Mouse (Mus musculus): ENCODE results near the gene Fam204a. TPM values are rescaled to one million over a fixed set of nuclear protein-coding genes. Genes with fewer than 3 reads are reported as not detected.

The Fam204a gene
- polyA plus RNA-seq, 1 experiment from 2014 or later = 49.3 TPM

- DNase-seq (ENCODE audit: low spot score) = no peak
- WGBS = 77% methylated on average over 3 of the region's 3 CpGs
- H3K9me3 ChIP-seq = no peaks in the 10 kb centered on the region
- no peaks in the 10 kb centered on the region for H3K36me3 ChIP-seq
- peaks cover 66% of the 10 kb centered on the region for H3K27me3 ChIP-seq (ENCODE audit: insufficient read depth, poor library complexity, severe bottlenecking)
- H3K4me3 ChIP-seq = no peak overlapping the region
- H3K4me1 ChIP-seq (replicated peaks) = peaks cover 13% of the 10 kb centered on the region
- no peak overlapping the region for H3K27ac ChIP-seq
These were observed 76.4 kb downstream of the Fam204a start for GRCm38 (mm10) chr19:60150056-60150455.

GRCm38 (mm10) chr19:60149078-60149960, 77.2 kb downstream of the Fam204a start:
- Histone ChIP-seq H3K4me1 (replicated peaks) (peaks cover 13% of the 10 kb centered on the region), H3K9me3 (no peaks in the 10 kb centered on the region), H3K4me3 (no peak overlapping the region), H3K36me3 (no peaks in the 10 kb centered on the region), H3K27ac (no peak overlapping the region), H3K27me3 (ENCODE audit: insufficient read depth, poor library complexity, severe bottlenecking) (peaks cover 72% of the 10 kb centered on the region)
- WGBS = 41% methylated on average over 13 of the region's 13 CpGs
- DNase-seq (ENCODE audit: low spot score) = no peak

Other genes with a start within 250 kb of the Fam204a start
- gene Prlhr, start 241.6 kb upstream of the Fam204a start, polyA plus RNA-seq (2016; fragmentation: Nextera tagmentation; extraction: Ambion mirVana) = 0.10 TPM in 1 of 2 replicates, not detected in the other

Measured in hindbrain, embryonic 10.5 days (tissue).